Mouse (Mus musculus) granulocyte monocyte progenitor cell, adult 5-6 weeks (primary cell): Measurements from ENCODE around the gene Bcas1. TPM values are rescaled to one million over a fixed set of nuclear protein-coding genes. Genes with fewer than 3 reads are reported as not detected.
"Not testable (repeated sequence)": the region's sequence is repeated elsewhere in the genome, so short reads cannot be mapped to it uniquely, and the experiment has no call there.

Experiments used
- ATAC-seq: replicated peaks from 2 replicates; pipeline ENCODE4 v1.8.0; 2016; ENCODE audit warnings: mild to moderate bottlenecking, moderate TSS enrichment, inconsistent platforms; ENCODE audit not compliant: poor library complexity, severe bottlenecking
- total RNA-seq, 2 experiments: library from RNA; stranded (forward) in 1 of 2; stranded (reverse) in 1 of 2; fragments of 200-712, 200-1000 nt in 1 of 2; fragments of >200 nt in 1 of 2; fragmentation: Nextera tagmentation in 1 of 2; gene quantifications; 2 replicates each; pipeline ENCODE4 v1.2.3; 2014 to 2017

Bcas1 gene
- not detected in 2 replicates for total RNA-seq (2014; fragmentation: Nextera tagmentation)
- total RNA-seq (2017), result 0.30 and 0.41 TPM in 2 replicates

DNA sequence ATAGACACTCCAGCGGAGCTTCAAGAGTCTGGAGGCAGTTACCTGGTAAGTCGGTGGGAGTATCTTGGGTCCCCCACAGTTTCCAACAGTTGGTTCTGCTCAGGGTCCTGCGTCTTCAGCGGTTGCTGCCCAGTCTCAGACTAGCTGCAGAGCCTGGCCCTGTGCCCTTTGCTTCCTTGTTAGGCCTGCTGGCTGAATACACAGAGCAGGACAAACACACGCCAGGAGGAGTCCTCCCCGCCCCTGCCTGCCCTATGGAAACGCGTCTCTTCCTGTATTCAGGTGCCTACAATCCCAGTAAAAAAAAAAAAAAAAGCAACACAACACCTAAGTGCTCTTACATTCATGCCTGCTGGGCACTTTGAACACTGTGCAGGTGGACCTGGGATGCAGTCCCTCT, at the start of gene Bcas1:
Bcas1 (minus strand) TSS at position 142 of the 400 bp plus-strand sequence.
- no peak for ATAC-seq

DNA sequence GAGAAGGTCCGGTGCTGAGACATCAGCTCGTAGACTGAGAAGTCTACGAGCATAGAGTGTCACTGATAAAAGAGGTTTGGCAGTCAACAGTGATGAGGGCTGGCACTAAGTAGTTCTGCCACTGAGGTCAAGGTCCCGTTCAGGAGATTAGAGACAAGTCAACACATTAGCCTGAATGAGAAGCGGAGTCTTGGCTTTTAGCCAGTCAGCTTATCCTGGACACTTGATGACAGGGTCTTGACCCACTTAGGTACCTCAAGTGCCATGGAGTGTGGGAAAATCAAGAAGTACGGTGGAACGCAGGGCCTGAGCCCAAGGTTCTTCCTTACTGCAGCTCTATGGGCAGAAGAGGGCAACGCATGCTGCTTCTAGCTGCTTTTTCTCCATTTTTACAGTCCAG, 49.0 kb upstream of the Bcas1 start:
- no peak for ATAC-seq

DNA sequence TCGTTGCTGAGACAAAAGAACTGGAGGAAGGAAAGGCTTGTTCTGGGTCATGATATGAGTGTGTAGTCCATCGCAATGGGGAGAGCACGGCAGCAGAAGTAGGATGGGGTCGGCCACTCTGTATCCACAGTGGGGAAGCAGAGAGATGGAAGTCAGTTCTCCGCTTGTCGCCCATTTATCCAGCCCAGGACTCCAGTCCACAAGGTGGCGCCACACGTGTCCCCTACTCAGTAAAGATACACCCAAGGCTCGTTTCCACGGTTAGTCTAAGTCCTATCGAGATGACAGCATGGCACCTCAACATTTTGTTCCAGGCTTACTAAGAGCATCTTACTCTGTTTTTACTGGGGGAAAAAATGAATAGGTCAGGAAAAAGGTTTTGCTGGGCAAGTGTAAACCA, 48.6 kb upstream of the Bcas1 start:
- ATAC-seq, result peak; percentile 82

DNA sequence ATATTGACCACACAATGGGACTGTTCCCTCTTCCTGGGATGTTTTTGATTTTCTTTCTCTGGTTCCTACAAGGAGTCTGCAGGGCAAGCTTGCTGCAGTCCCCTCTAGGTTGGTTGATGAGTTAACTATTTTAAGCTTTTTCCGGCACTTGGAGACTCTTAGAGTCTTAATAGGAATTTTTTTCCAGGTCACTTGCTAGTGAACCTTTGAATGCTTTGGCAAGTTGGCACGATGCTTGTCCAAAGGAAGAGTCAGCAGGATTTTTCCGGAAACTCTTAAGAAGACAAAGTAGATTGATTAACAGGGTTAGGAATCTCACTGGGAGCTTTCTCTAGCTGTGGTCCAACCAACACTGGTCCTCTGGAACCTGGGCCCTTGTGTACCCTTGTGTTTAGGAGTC, 47.5 kb upstream of the Bcas1 start:
- ATAC-seq, result no peak

GRCm38 (mm10) chr2:170474125-170474524, 46.5 kb upstream of the Bcas1 start:
- ATAC-seq, result no peak

DNA sequence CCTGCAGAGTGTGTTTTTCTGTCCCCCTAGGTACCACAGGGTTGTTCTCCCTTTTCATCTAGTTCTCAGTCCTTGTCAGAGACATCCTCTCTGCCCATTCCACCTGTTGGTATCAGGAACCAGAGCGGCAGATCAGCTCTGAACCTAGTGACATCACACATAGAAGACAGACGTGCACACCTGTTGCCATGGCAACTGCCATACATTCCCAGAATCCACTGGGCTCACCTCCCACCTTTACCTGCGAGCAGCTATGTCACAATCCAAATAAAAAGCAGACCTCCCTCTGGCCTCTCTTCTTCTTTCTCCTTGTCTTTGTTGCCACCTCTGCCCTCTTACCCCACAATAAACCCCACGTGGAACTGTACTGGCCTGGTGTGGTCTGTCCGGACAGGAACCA, 42.9 kb upstream of the Bcas1 start:
- ATAC-seq, result no peak

GRCm38 (mm10) chr2:170469616-170470308, 42.1 kb upstream of the Bcas1 start:
- peak; percentile 83 for ATAC-seq

DNA sequence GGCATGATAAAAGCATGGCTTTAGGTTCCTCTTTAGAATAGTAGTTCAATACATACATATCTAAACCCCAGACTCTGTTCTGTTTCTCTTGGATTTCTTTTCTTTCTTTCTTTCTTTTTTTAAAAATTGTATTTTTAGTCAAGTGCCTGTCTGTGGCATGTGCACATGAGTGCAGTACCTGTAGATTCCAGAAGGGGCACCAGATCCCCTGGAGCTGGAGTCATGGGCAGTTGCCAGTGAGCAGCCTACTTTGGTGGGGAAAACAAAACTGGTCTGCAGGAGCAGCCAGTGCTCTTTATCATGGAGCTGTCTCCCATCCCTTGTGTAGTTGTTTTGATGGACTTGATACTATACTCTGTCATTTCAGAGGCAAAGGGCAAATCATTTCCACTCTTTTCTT, 40.4 kb upstream of the Bcas1 start:
- peak; percentile 71 for ATAC-seq

GRCm38 (mm10) chr2:170464817-170465216, 37.2 kb upstream of the Bcas1 start:
- no peak for ATAC-seq

- peak; percentile 59 for ATAC-seq
Observed at GRCm38 (mm10) chr2:170461652-170462051, 34.0 kb upstream of the Bcas1 start.

- no peak for ATAC-seq
Observed at GRCm38 (mm10) chr2:170459805-170460204, 32.2 kb upstream of the Bcas1 start.

GRCm38 (mm10) chr2:170459183-170459582, 31.5 kb upstream of the Bcas1 start:
- no peak for ATAC-seq

DNA sequence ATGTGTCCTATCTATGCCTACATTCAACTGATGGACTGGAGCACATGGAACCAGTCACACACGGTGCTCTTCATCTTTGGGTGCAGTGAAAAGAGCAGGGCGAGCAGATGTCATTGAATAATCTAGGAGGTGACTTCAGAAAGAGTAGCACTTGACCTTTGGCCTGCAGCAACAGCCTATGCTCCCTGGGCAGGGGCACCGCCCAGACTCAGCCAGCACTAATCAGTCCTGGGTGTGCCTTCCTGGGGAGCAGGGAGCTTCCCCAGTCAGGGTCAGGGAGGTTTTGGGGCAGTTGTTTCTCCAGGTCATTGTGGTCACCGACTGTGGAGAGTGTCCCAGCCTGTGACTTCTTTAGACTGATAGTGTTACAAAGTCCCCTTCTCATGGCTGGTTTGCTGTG, 26.2 kb upstream of the Bcas1 start:
- ATAC-seq, result not testable (repeated sequence)

- peak; percentile 83 for ATAC-seq
Observed at GRCm38 (mm10) chr2:170450933-170451332, 23.3 kb upstream of the Bcas1 start.

- no peak for ATAC-seq
Observed at GRCm38 (mm10) chr2:170447651-170448050, 20.0 kb upstream of the Bcas1 start.

- ATAC-seq, result no peak
Observed at GRCm38 (mm10) chr2:170446843-170447383, 19.3 kb upstream of the Bcas1 start.

DNA sequence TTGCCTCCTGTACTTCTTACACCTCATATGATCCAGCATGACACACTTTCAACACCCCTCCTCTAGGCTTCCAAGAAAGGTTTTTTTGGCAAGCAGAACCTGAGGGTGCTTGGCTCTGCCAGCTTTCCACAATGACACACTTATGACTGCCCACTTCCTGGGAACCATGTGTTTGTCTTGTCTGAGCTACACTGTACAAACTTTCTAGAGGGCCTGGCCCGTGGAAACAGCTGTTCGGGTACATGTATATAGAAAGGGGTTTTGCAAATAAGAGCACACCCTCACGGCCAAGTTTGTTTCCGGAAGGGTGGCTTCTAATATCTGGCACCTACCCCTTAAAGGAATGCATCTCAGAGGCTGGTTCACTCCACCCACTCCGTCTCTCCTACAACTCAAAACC, 18.2 kb upstream of the Bcas1 start:
- no peak for ATAC-seq

GRCm38 (mm10) chr2:170442535-170442934, 14.9 kb upstream of the Bcas1 start:
- peak; percentile 68; the same call in 1 of the 2 replicates for ATAC-seq

DNA sequence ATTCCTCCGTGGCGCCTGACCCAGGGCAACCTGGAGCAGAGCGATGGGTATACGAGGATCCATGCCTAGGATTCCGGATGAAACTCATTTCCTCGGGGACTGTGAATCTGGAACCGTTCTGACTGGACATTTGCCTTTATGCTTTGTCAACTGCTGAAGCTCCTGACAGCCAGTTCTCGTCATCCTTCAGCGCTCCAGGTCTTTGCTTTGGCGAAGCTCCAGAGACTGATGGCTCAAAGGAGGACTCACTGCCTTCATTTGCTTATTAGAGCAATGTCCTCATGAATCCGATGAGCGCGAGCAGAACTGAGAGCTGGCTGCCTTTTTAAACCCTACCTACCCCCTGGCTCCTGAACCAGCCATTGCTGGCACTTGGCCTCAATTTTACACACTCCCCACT, 11.1 kb upstream of the Bcas1 start:
- no peak for ATAC-seq

DNA sequence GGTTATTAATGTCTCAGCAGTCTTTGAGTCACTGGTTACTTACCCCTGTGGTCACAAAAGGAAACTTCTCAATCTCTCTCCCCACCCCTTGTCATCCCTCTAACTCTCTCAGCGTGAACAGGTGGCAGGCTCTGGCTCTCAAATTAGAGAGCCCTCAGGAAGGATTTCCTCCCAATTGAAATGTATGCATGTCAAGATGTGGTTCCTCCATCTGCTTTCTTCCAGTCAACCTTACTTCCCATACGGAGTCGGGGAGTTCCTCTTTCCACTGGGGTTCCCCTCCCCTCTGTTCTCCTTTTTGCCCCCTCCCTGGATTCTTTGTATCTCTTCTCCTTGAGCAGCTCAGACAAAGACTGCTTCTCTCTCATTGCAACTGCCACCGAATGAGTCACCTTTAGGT, 8.6 kb upstream of the Bcas1 start:
- ATAC-seq, result peak; percentile 96

GRCm38 (mm10) chr2:170432152-170432551, 4.5 kb upstream of the Bcas1 start:
- no peak for ATAC-seq

DNA sequence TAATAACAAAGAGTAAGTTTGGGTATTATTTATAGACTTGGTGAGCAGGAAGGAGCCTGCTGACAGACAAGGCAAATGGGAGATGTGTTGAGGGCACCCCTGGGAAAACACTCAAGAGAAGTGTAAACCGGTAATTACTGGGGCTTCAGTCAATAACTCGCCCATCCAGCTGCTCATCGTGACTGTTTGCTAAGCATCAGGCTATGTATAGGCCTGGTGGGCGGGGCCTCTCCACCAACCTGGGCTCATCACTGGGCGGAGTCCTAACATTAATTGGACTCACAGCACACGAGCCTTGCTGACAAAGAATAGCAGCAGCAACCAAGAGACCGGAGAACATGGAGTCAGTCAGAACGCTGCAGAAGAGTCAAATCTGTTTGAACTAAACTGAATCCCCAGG, 1.3 kb upstream of the Bcas1 start:
- no peak for ATAC-seq
